Mouse (Mus musculus): ENCODE measurements around the gene Auh.

Gene Auh

GRCm38 (mm10) chr13:52793434-52793989 lies 136.0 kb downstream of the Auh start:
- DNase-seq, result no peak

- no peak for DNase-seq
Measured at GRCm38 (mm10) chr13:52792242-52792844, 137.1 kb downstream of the Auh start.

- DNase-seq, result no peak
Measured at GRCm38 (mm10) chr13:52790894-52791293, 138.6 kb downstream of the Auh start.
